Comparison of ENCODE assay signal across 16 mouse cellular contexts in the genomic region with DNA sequence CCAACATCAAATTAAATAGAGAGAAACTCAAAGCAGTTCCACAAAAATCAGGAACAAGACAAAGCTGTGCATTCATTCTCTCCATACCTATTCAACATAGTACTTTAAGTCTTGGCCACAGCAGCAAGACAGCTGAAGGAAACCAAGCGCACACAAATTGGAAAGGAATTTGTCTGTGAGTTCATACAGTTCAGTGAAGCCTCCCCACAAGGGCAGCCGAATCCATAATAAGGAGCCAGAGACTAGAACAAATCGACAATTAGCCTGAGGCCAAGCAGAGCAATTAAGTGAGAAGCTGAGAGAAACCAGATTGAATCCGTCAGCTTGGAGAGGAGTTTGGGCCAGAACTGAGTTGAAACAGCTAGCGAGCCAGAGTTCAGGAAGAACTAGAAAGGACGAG. TPM values are rescaled to one million over a fixed set of nuclear protein-coding genes. Genes with fewer than 3 reads are reported as not detected.
A peak's percentile ranks its signal among the peaks of the same experiment; 100 is the strongest.
DNase-seq lines count a peak whose midpoint lies in the region.
"Had no signal": no experiment of that assay in that cellular context is flagged by ENCODE, and none has a peak within 500 bp of the region (broad histone marks: within the 10 kb centered on the region; RNA-seq: fewer than 3 reads in every experiment).

No protein-coding gene starts in this region.

- peak; percentile 62 for DNase-seq in heart, adult 11 months
- no peak for DNase-seq in heart, postnatal 25 days (ENCODE audit: low spot score)
- peak; percentile 62 for DNase-seq in Muller cell, postnatal 12 days (ENCODE audit: inconsistent ontology term)
- peak; percentile 12 for DNase-seq in ZHBTc4 (ENCODE audit: low read depth, low spot score)
- no peak for DNase-seq in lung, postnatal 4 days
- DNase-seq in kidney, adult 18-20 months, result no peak
- DNase-seq: adrenal gland, adult 2 months; adrenal gland, postnatal 10 days; adrenal gland, postnatal 25 days; B cell, adult 2 months; cerebellum, adult 11-12 months; cerebellum, adult 2 months; cerebellum, adult 9-10 months; cerebellum, postnatal 10 days; cerebellum, postnatal 25 days; embryo, embryonic 11 days had no signal

- intact Hi-C loops in heart, postnatal 25 days (cut with DNase I), result no loop called here

RNA-seq across cellular contexts. Expression of a gene that starts 33.3 kb away (rescaled TPM):
- 1 to 10 TPM; 3.6 to 3.9 TPM for total RNA-seq in heart, postnatal 25 days (2021)

RNA-seq across cellular contexts. Expression of a gene that starts 57.1 kb away (rescaled TPM):
- total RNA-seq in heart, postnatal 25 days (2021), result 10 to 100 TPM; 22.4 to 25.0 TPM

Comparison
In these comparisons a context has a peak if more than half of its experiments do, and no peak if none do; other contexts are left out.
1. DNase-seq: peak in heart, adult 11 months (single experiment), Muller cell, postnatal 12 days (single experiment) and ZHBTc4 (single experiment); none in heart, postnatal 25 days (single experiment), lung, postnatal 4 days (0 of 2) and kidney, adult 18-20 months (single experiment).